Mouse (Mus musculus) adipocyte (in vitro differentiated cells): ENCODE measurements around the gene Xkr7.
A peak's percentile ranks its signal among the peaks of the same experiment; 100 is the strongest.

Source experiments
- DNase-seq: peaks from one replicate; pipeline ENCODE4 v3.0.0-alpha.2; 2016; ENCODE audit warnings: low spot score

Xkr7 gene

GRCm38 (mm10) chr2:153071491-153072184, 40.0 kb downstream of the Xkr7 start:
- no peak for DNase-seq

GRCm38 (mm10) chr2:153074651-153075050, 43.0 kb downstream of the Xkr7 start:
- no peak for DNase-seq

GRCm38 (mm10) chr2:153075961-153076360, 44.3 kb downstream of the Xkr7 start:
- no peak for DNase-seq

GRCm38 (mm10) chr2:153080841-153081523, 49.3 kb downstream of the Xkr7 start:
- peak; percentile 93 for DNase-seq

GRCm38 (mm10) chr2:153081866-153082265, 50.2 kb downstream of the Xkr7 start:
- DNase-seq, result no peak

GRCm38 (mm10) chr2:153083275-153083674, 51.6 kb downstream of the Xkr7 start:
- DNase-seq, result no peak

GRCm38 (mm10) chr2:153083824-153084223, 52.2 kb downstream of the Xkr7 start:
- DNase-seq, result no peak

- peak; percentile 31 for DNase-seq
Observed at GRCm38 (mm10) chr2:153084261-153084976, 52.8 kb downstream of the Xkr7 start.

- DNase-seq, result no peak
Observed at GRCm38 (mm10) chr2:153085556-153085955, 53.9 kb downstream of the Xkr7 start.

- no peak for DNase-seq
Observed at GRCm38 (mm10) chr2:153086166-153086565, 54.5 kb downstream of the Xkr7 start.

- no peak for DNase-seq
Observed at GRCm38 (mm10) chr2:153087091-153087490, 55.4 kb downstream of the Xkr7 start.

GRCm38 (mm10) chr2:153089316-153089715, 57.7 kb downstream of the Xkr7 start:
- no peak for DNase-seq

- no peak for DNase-seq
Observed at GRCm38 (mm10) chr2:153090551-153091165, 59.0 kb downstream of the Xkr7 start.
